Mouse (Mus musculus): ENCODE results near the gene Lck. TPM values are rescaled to one million over a fixed set of nuclear protein-coding genes. Genes with fewer than 3 reads are reported as not detected.

The Lck gene
- total and polyA plus RNA-seq, 3 experiments, result 67.2 to 138 (median 70.0) TPM

GRCm38 (mm10) chr4:129584884-129585608 is 11.6 kb upstream of the Lck start:
- Histone ChIP-seq H3K4me2 (ENCODE audit: insufficient read depth, low read depth, poor library complexity, severe bottlenecking) (peak overlapping the region; percentile 75), H3K27me3 (replicated peaks) (no peaks in the 10 kb centered on the region), H3K9me3 (replicated peaks; ENCODE audit: low read length) (no peaks in the 10 kb centered on the region), H3K27ac (ENCODE audit: insufficient read depth, low read depth) (peak overlapping the region; percentile 92), H3K36me3 (replicated peaks in 1 of 2; ENCODE audit: control insufficient read depth in 1 of 2, insufficient read depth in 1 of 2, low read length in 1 of 2) (peaks cover under 1 to 25% of the 10 kb centered on the region in 2 experiments), H3K79me2 (replicated peaks; ENCODE audit: control insufficient read depth, extremely low read depth, insufficient read depth, poor library complexity, severe bottlenecking) (peaks cover 8% of the 10 kb centered on the region), H3K9ac (ENCODE audit: insufficient read depth, low read depth) (peak overlapping the region; percentile 87), H3K4me1 (ENCODE audit: control insufficient read depth in 1 of 2, insufficient read depth in 2 of 2) (peaks cover 10 to 39% of the 10 kb centered on the region in 2 experiments), H3K4me3 (replicated peaks in 1 of 3; ENCODE audit: low read depth in 2 of 3, low read length in 2 of 3, poor library complexity in 1 of 3) (peak overlapping the region; percentile 51 to 69 (median 60))
- in situ Hi-C loops (cut with MboI; ENCODE audit: low pct_ligation_motif_present, low pct_unique_long_range_greater_than_20kb, low sequenced_read_pairs), result no loop called here
- dilution Hi-C loops (cut with MboI; ENCODE audit: extremely low pct_ligation_motif_present, extremely low pct_unique_long_range_greater_than_20kb, low sequenced_read_pairs), result no loop called here
- peak; percentile 93 for DNase-seq (ENCODE audit: extremely low read depth)
- TF ChIP-seq MYC (IDR thresholded peaks at IDR 0.05; ENCODE audit: low read depth, low read length), result peak; percentile 90
- TF ChIP-seq IRF4 (IDR thresholded peaks at IDR 0.05; ENCODE audit: low read depth, low read length), result no peak; the same call in 1 of the 2 replicates
- peak; percentile 59 for TF ChIP-seq TBP (conservative IDR thresholded peaks at IDR 0.05; ENCODE audit: low read depth, low read length)
- TF ChIP-seq POLR2A (IDR thresholded peaks at IDR 0.05; ENCODE audit: low read depth, low read length), result peak; percentile 52
- no peak for TF ChIP-seq KAT2A (IDR thresholded peaks at IDR 0.05; ENCODE audit: insufficient replicate concordance, low read length)
- TF ChIP-seq CHD2 (IDR thresholded peaks at IDR 0.05; ENCODE audit: low read length), result peak; percentile 86
- no peak for TF ChIP-seq ZNF384 (IDR thresholded peaks at IDR 0.05; ENCODE audit: low read depth, low read length)
- peak; percentile 46 for TF ChIP-seq TCF12 (IDR thresholded peaks at IDR 0.05; ENCODE audit: low read depth, low read length)
- peak; percentile 58; the same call in 1 of the 2 replicates for TF ChIP-seq MAX (IDR thresholded peaks at IDR 0.05; ENCODE audit: low read length)
- TF ChIP-seq RCOR1 (conservative IDR thresholded peaks at IDR 0.05; ENCODE audit: low read depth, low read length), result no peak
- TF ChIP-seq NRF1 (IDR thresholded peaks at IDR 0.05; ENCODE audit: low read depth, low read length), result 0 out of 2 replicates have a peak, but pooled peaks have one; percentile 8
- TF ChIP-seq POLR2AphosphoS2 (IDR thresholded peaks at IDR 0.05; ENCODE audit: low read depth, low read length), result no peak
- no peak for TF ChIP-seq MEF2A (IDR thresholded peaks at IDR 0.05; ENCODE audit: borderline replicate concordance, low read depth, low read length)
- peak; percentile 86 for TF ChIP-seq MXI1 (IDR thresholded peaks at IDR 0.05; ENCODE audit: low read depth, low read length)
- TF ChIP-seq CHD1 (IDR thresholded peaks at IDR 0.05; ENCODE audit: low read depth, low read length), result no peak
- TF ChIP-seq SIN3A (IDR thresholded peaks at IDR 0.05; ENCODE audit: low read length), result peak; percentile 41
- TF ChIP-seq E2F4 (IDR thresholded peaks at IDR 0.05; ENCODE audit: insufficient replicate concordance, low read depth, low read length), result no peak
- TF ChIP-seq CTCF (conservative IDR thresholded peaks at IDR 0.05 in 1 of 2, IDR thresholded peaks at IDR 0.05 in 1 of 2; ENCODE audit: low read depth in 2 of 2, low read length in 2 of 2), result peak; percentile 34 to 89
- TF ChIP-seq RAD21 (IDR thresholded peaks at IDR 0.05; ENCODE audit: low read depth, low read length), result peak; percentile 70
- TF ChIP-seq ZC3H11A (IDR thresholded peaks at IDR 0.05; ENCODE audit: low read depth, low read length), result no peak
- no peak; the same call in 1 of the 2 replicates for TF ChIP-seq MAZ (IDR thresholded peaks at IDR 0.05; ENCODE audit: low read depth, low read length)
- TF ChIP-seq BHLHE40 (IDR thresholded peaks at IDR 0.05; ENCODE audit: low read depth, low read length), result no peak
- peak; percentile 54 for TF ChIP-seq ELF1 (IDR thresholded peaks at IDR 0.05; ENCODE audit: low read depth, low read length)
- peak; percentile 59 for TF ChIP-seq SMC3 (IDR thresholded peaks at IDR 0.05; ENCODE audit: low read depth, low read length)
